In the genomic region with DNA sequence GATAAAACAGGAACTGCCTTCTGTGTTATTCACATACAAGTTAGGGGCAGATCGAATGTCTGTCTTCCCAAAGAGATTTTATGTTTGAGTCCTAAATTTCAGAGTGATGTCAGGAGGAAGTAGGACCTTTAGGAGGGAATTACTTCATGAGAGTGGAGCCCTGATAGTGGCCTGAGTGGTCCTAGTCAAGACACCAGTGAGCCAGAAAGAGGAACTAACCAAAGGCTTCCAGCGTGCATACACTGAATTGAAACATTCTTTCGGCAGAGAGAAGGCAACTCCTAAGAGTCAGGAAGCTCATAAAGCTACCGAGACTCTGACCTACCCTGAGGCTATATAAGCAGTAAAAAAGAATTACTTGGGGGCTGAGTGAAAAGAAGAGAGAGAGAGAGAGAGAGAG, we compare ENCODE assay signal across 24 mouse cellular contexts. TPM values are rescaled to one million over a fixed set of nuclear protein-coding genes. Genes with fewer than 3 reads are reported as not detected.
DNase-seq lines count a peak whose midpoint lies in the region; ATAC-seq lines count a peak whose summit lies in the region.
"Had no signal": no experiment of that assay in that cellular context is flagged by ENCODE, and none has a peak within 500 bp of the region (broad histone marks: within the 10 kb centered on the region; RNA-seq: fewer than 3 reads in every experiment).

No protein-coding gene starts in this region.

- WGBS in midbrain, embryonic 11.5 days: 82% methylated on average over 4 of the region's 4 CpGs
- WGBS in midbrain, embryonic 14.5 days: 74% methylated on average over 4 of the region's 4 CpGs
- 74% methylated on average over 4 of the region's 4 CpGs for WGBS in hindbrain, embryonic 11.5 days

- no peak for ATAC-seq in midbrain, embryonic 11.5 days (ENCODE audit: low FRiP score)
- ATAC-seq in midbrain, embryonic 14.5 days (ENCODE audit: low FRiP score, low TSS enrichment): no peak
- peak; percentile 82 for ATAC-seq in megakaryocyte, adult 5-6 weeks (ENCODE audit: poor library complexity, severe bottlenecking)
- no peak for ATAC-seq in activated CD4-positive, CD25-positive, alpha-beta regulatory T cell, adult 4 months
- no peak for ATAC-seq in hindbrain, embryonic 11.5 days (ENCODE audit: low FRiP score)
- ATAC-seq: forebrain, embryonic 16.5 days; hindbrain, postnatal 0 days had no signal

- no peak overlapping the region for H3K4me2 ChIP-seq in midbrain, embryonic 11.5 days
- H3K4me2 ChIP-seq in midbrain, embryonic 14.5 days (ENCODE audit: low read length): no peak overlapping the region
- no peak overlapping the region for H3K4me2 ChIP-seq in hindbrain, embryonic 11.5 days (replicated peaks; ENCODE audit: low read depth, low read length)
- H3K4me2 ChIP-seq: embryonic facial prominence, embryonic 13.5 days; forebrain, embryonic 12.5 days; heart, embryonic 13.5 days; hindbrain, embryonic 13.5 days had no signal

- H3K9me3 ChIP-seq in midbrain, embryonic 11.5 days (ENCODE audit: control insufficient read depth, low read length): no peaks in the 10 kb centered on the region
- H3K9me3 ChIP-seq in midbrain, embryonic 14.5 days (ENCODE audit: control insufficient read depth, low read length): no peaks in the 10 kb centered on the region
- H3K9me3 ChIP-seq in hindbrain, embryonic 11.5 days (ENCODE audit: control insufficient read depth, low read length): no peaks in the 10 kb centered on the region
- H3K9me3 ChIP-seq: embryonic facial prominence, embryonic 13.5 days; forebrain, embryonic 12.5 days; heart, embryonic 13.5 days; hindbrain, embryonic 13.5 days had no signal

- no peaks in the 10 kb centered on the region for H3K36me3 ChIP-seq in midbrain, embryonic 11.5 days (ENCODE audit: control insufficient read depth, insufficient read depth, low read length)
- no peaks in the 10 kb centered on the region for H3K36me3 ChIP-seq in midbrain, embryonic 14.5 days (ENCODE audit: control insufficient read depth, insufficient read depth, low read length)
- H3K36me3 ChIP-seq in hindbrain, embryonic 11.5 days (ENCODE audit: control insufficient read depth, insufficient read depth, low read length): no peaks in the 10 kb centered on the region
- H3K36me3 ChIP-seq: embryonic facial prominence, embryonic 13.5 days; forebrain, embryonic 12.5 days; heart, embryonic 13.5 days; hindbrain, embryonic 13.5 days had no signal

- H3K9ac ChIP-seq in midbrain, embryonic 11.5 days (ENCODE audit: low read length): no peak overlapping the region
- no peak overlapping the region for H3K9ac ChIP-seq in midbrain, embryonic 14.5 days (replicated peaks; ENCODE audit: low read length)
- no peak overlapping the region for H3K9ac ChIP-seq in hindbrain, embryonic 11.5 days (ENCODE audit: low read depth, low read length)
- H3K9ac ChIP-seq: embryonic facial prominence, embryonic 13.5 days; forebrain, embryonic 12.5 days; heart, embryonic 13.5 days; hindbrain, embryonic 13.5 days had no signal

- H3K4me3 ChIP-seq in midbrain, embryonic 11.5 days (ENCODE audit: low read depth, low read length): no peak overlapping the region
- H3K4me3 ChIP-seq in midbrain, embryonic 14.5 days (replicated peaks; ENCODE audit: low read depth, low read length): no peak overlapping the region
- H3K4me3 ChIP-seq in hindbrain, embryonic 11.5 days (ENCODE audit: low read depth, low read length): no peak overlapping the region
- H3K4me3 ChIP-seq: embryonic facial prominence, embryonic 13.5 days; forebrain, embryonic 12.5 days; gastrocnemius, adult 2 months; heart, embryonic 13.5 days; hindbrain, embryonic 13.5 days had no signal

- DNase-seq in midbrain, embryonic 11.5 days (ENCODE audit: low spot score, missing footprints): peak; percentile 73
- no peak for DNase-seq in midbrain, embryonic 14.5 days
- DNase-seq in MEL-GATA-1-ER (ENCODE audit: extremely low read depth, low read depth): peak; percentile 76
- DNase-seq in urinary bladder, adult 18-20 months (ENCODE audit: low spot score in 2 of 2): no peak
- DNase-seq in hindbrain, embryonic 11.5 days (ENCODE audit: low spot score): no peak
- no peak for DNase-seq in adipocyte (ENCODE audit: low spot score)
- DNase-seq: adrenal gland, postnatal 10 days; cerebellum, adult 11 months; cerebellum, adult 8-10 months; cerebellum, postnatal 14 days; gastrocnemius, adult 2 months; gastrocnemius, postnatal 25 days; heart, adult 11 months; heart, postnatal 36 days had no signal

- no peaks in the 10 kb centered on the region for H3K27me3 ChIP-seq in midbrain, embryonic 11.5 days (ENCODE audit: control insufficient read depth, insufficient read depth, low read length)
- no peaks in the 10 kb centered on the region for H3K27me3 ChIP-seq in midbrain, embryonic 14.5 days (ENCODE audit: control insufficient read depth, insufficient read depth, low read length)
- H3K27me3 ChIP-seq in hindbrain, embryonic 11.5 days (ENCODE audit: control insufficient read depth, insufficient read depth, low read length): no peaks in the 10 kb centered on the region
- H3K27me3 ChIP-seq: embryonic facial prominence, embryonic 13.5 days; forebrain, embryonic 12.5 days; heart, embryonic 13.5 days; hindbrain, embryonic 13.5 days had no signal

- no peak overlapping the region for H3K27ac ChIP-seq in midbrain, embryonic 11.5 days (ENCODE audit: low read depth, low read length)
- H3K27ac ChIP-seq in midbrain, embryonic 14.5 days (replicated peaks; ENCODE audit: low read depth, low read length): no peak overlapping the region
- H3K27ac ChIP-seq in hindbrain, embryonic 11.5 days (ENCODE audit: low read depth, low read length): no peak overlapping the region
- H3K27ac ChIP-seq: embryonic facial prominence, embryonic 13.5 days; forebrain, embryonic 12.5 days; gastrocnemius, adult 2 months; heart, embryonic 13.5 days; hindbrain, embryonic 13.5 days; hindbrain, postnatal 0 days had no signal

- H3K4me1 ChIP-seq in midbrain, embryonic 11.5 days (ENCODE audit: control insufficient read depth, insufficient read depth, low read length): no peaks in the 10 kb centered on the region
- H3K4me1 ChIP-seq in midbrain, embryonic 14.5 days (ENCODE audit: control insufficient read depth, insufficient read depth, low read length): no peaks in the 10 kb centered on the region
- H3K4me1 ChIP-seq in hindbrain, embryonic 11.5 days (replicated peaks; ENCODE audit: control insufficient read depth, insufficient read depth, low read length): no peaks in the 10 kb centered on the region
- H3K4me1 ChIP-seq: embryonic facial prominence, embryonic 13.5 days; forebrain, embryonic 12.5 days; hindbrain, embryonic 13.5 days had no signal

RNA-seq across cellular contexts. Expression of a gene that starts 18.2 kb away (rescaled TPM):
- 0.10 TPM in 1 of 2 replicates, not detected in the other for polyA plus RNA-seq in midbrain, embryonic 11.5 days (2014; fragmentation: Nextera tagmentation; extraction: Ambion mirVana)
- polyA plus RNA-seq in midbrain, embryonic 14.5 days (2014; fragmentation: Nextera tagmentation; extraction: Ambion mirVana): 0.43 and 0.47 TPM in 2 replicates
- 0.09 and 0.25 TPM in 2 replicates for total RNA-seq in megakaryocyte, adult 5-6 weeks (2015)
- total RNA-seq in megakaryocyte, adult 5-6 weeks (2017): 0.29 and 1.1 TPM in 2 replicates
- polyA plus RNA-seq in activated CD4-positive, CD25-positive, alpha-beta regulatory T cell, adult 4 months (2017; shearing (Covaris generic)): under 1 TPM; 0.16 to 0.43 TPM
- polyA plus RNA-seq in hindbrain, embryonic 11.5 days (2014; fragmentation: Nextera tagmentation; extraction: Ambion mirVana): 0.47 and 0.94 TPM in 2 replicates
- polyA plus RNA-seq: embryonic facial prominence, embryonic 13.5 days; heart, postnatal 0 days; intestine, embryonic 14.5 days had no signal

RNA-seq across cellular contexts. Expression of a gene that starts 32.0 kb away (rescaled TPM):
- polyA plus RNA-seq in midbrain, embryonic 11.5 days (2014; fragmentation: Nextera tagmentation; extraction: Ambion mirVana): 14.1 and 15.5 TPM in 2 replicates
- 20.1 and 25.8 TPM in 2 replicates for polyA plus RNA-seq in midbrain, embryonic 14.5 days (2014; fragmentation: Nextera tagmentation; extraction: Ambion mirVana)
- 11.7 and 12.1 TPM in 2 replicates for total RNA-seq in megakaryocyte, adult 5-6 weeks (2015)
- total RNA-seq in megakaryocyte, adult 5-6 weeks (2017): 29.4 and 35.5 TPM in 2 replicates
- 10 to 100 TPM; 48.1 to 55.1 TPM for polyA plus RNA-seq in activated CD4-positive, CD25-positive, alpha-beta regulatory T cell, adult 4 months (2017; shearing (Covaris generic))
- 15.2 and 15.3 TPM in 2 replicates for polyA plus RNA-seq in hindbrain, embryonic 11.5 days (2014; fragmentation: Nextera tagmentation; extraction: Ambion mirVana)

Comparison
In these comparisons a context has a peak if more than half of its experiments do, and no peak if none do; other contexts are left out.
1. DNase-seq: peak in midbrain, embryonic 11.5 days (single experiment) and MEL-GATA-1-ER (single experiment); none in midbrain, embryonic 14.5 days (single experiment), urinary bladder, adult 18-20 months (0 of 2), hindbrain, embryonic 11.5 days (single experiment) and adipocyte (single experiment).